Mouse (Mus musculus) ES-E14 (cell line): ENCODE measurements at regions not wholly inside any gene's neighbourhood (a gene's known extent, or its start where the extent isn't known, plus 50 kb on each side); places are given as distances from the start of the nearest gene placed in this dataset.
A peak's percentile ranks its signal among the peaks of the same experiment; 100 is the strongest.

Experiments
- DNase-seq: peaks from one replicate; pipeline ENCODE4 v3.0.0-alpha.2; 2013; ENCODE audit warnings: low read depth, low spot score
- H3K27ac ChIP-seq: 2 replicates; pipeline ENCODE4 v1.5.1; 2012; ENCODE audit warnings: low read depth, mild to moderate bottlenecking, low read length, moderate library complexity, mixed read lengths; ENCODE audit not compliant: poor library complexity, insufficient read depth, severe bottlenecking
- H3K36me3 ChIP-seq: 2 replicates; pipeline ENCODE4 v1.6.1; 2012; ENCODE audit warnings: mild to moderate bottlenecking, low read length, moderate library complexity, mixed read lengths; ENCODE audit not compliant: control insufficient read depth, poor library complexity, insufficient read depth, severe bottlenecking
- H3K4me1 ChIP-seq, 2 experiments: fragments of 150-350 bp in 1 of 2; sonication (generic) in 1 of 2; 2 replicates each; pipeline ENCODE4 v1.6.1; 2012; ENCODE audit warnings: low read length in 2 of 2, mild to moderate bottlenecking in 1 of 2, mixed read lengths in 1 of 2; ENCODE audit not compliant: control insufficient read depth in 2 of 2, insufficient read depth in 2 of 2, poor library complexity in 1 of 2
- H3K4me3 ChIP-seq, 2 experiments: fragments of 150-350 bp in 1 of 2; sonication (generic) in 1 of 2; 2 replicates each; pipeline ENCODE4 v1.5.1; 2012; ENCODE audit warnings: low read length in 2 of 2, low read depth in 1 of 2, mild to moderate bottlenecking in 1 of 2, mixed read lengths in 1 of 2; ENCODE audit not compliant: insufficient read depth in 1 of 2, poor library complexity in 1 of 2, severe bottlenecking in 1 of 2
- H3K9ac ChIP-seq: 2 replicates; pipeline ENCODE4 v1.6.1; 2012; ENCODE audit warnings: low read depth, mild to moderate bottlenecking, low read length, mixed read lengths; ENCODE audit not compliant: poor library complexity, insufficient read depth, severe bottlenecking
- H3K9me3 ChIP-seq: fragments of 150-350 bp; sonication (generic); 2 replicates; pipeline ENCODE4 v1.6.1; 2012; ENCODE audit warnings: low read depth, mild to moderate bottlenecking, low read length; ENCODE audit not compliant: control insufficient read depth, insufficient read depth
- CHD2 ChIP-seq: IDR thresholded peaks from 2 replicates; pipeline ENCODE4 v1.6.1; 2014; ENCODE audit warnings: mild to moderate bottlenecking, low read depth, low read length, inconsistent platforms
- HCFC1 ChIP-seq: IDR thresholded peaks from 2 replicates; pipeline ENCODE4 v1.6.1; 2012; ENCODE audit warnings: low read length, inconsistent platforms, borderline replicate concordance; ENCODE audit not compliant: insufficient read depth
- MAFK ChIP-seq: IDR thresholded peaks from 2 replicates; pipeline ENCODE4 v1.6.1; 2014; ENCODE audit warnings: mild to moderate bottlenecking, low read depth, low read length, inconsistent platforms; ENCODE audit not compliant: insufficient read depth
- ZC3H11A ChIP-seq: IDR thresholded peaks from 2 replicates; pipeline ENCODE4 v1.6.1; 2012; ENCODE audit warnings: low read depth, mild to moderate bottlenecking, inconsistent platforms, low read length, borderline replicate concordance
- ZNF384 ChIP-seq: IDR thresholded peaks from 2 replicates; pipeline ENCODE4 v1.6.1; 2012; ENCODE audit warnings: low read depth, low read length, inconsistent platforms
- in situ Hi-C, 2 experiments: fragments of 600-800 bp; cut with MboI; formaldehyde crosslinking; loops; one replicate each; pipeline ENCODE4 v1.15.1; 2025; ENCODE audit warnings: low sequenced_read_pairs in 2 of 2, inconsistent platforms in 1 of 2; ENCODE audit not compliant: unreplicated experiment in 2 of 2

DNA sequence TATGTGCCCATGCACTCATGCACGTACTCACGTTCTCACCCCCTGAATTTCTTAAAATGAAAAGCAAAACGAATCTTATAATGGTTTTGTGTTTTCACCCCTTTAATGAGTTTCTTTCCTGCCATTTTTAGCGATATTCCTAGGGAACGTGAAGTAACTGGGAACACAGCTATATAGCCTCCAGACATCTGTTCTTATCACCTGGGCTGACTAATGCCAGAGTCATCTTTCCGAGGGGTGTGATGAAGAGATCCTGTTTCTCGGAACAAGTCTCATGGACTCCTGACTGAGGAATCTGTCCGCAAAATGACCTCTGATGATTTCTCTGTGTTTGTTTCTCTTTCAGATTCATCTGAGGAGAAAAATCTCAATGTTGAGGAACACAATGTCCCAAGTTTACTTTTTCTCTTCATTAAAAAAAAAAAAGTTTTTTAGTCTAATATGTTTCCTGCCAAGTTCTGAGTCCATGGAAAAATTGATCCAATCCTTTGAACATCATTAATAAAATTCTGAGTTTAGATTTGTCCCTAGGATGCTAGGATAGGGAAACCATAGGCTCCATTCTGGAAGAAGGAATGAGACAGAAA lies 435.7 kb upstream of the Tshz3 start:
- Histone ChIP-seq H3K36me3 (no peaks in the 10 kb centered on the region), H3K9ac (no peak overlapping the region), H3K4me1 (no peaks in the 10 kb centered on the region), H3K4me3 (no peak overlapping the region), H3K9me3 (no peaks in the 10 kb centered on the region), H3K27ac (no peak overlapping the region)
- TF ChIP-seq ZNF384 (no peak), CHD2 (no peak), MAFK (no peak), HCFC1 (no peak), ZC3H11A (no peak)
- no peak for DNase-seq
- in situ Hi-C loops: loop anchor here in 1 of 2 experiments (10.0 kb wide), 1 partner anchor 63 kb away; no protein-coding TSS in a partner anchor

GRCm38 (mm10) chr7:36257102-36257501 lies 440.8 kb upstream of the Tshz3 start:
- no peak for TF ChIP-seq HCFC1
- Histone ChIP-seq H3K4me1 (no peaks in the 10 kb centered on the region), H3K4me3 (no peak overlapping the region), H3K9ac (no peak overlapping the region), H3K27ac (no peak overlapping the region), H3K9me3 (no peaks in the 10 kb centered on the region), H3K36me3 (no peaks in the 10 kb centered on the region)
- in situ Hi-C loops: no loop called here
- no peak for DNase-seq

GRCm38 (mm10) chr7:36247356-36247755 lies 444.6 kb upstream of the Zfp507 start:
- H3K27ac ChIP-seq: no peak overlapping the region

DNA sequence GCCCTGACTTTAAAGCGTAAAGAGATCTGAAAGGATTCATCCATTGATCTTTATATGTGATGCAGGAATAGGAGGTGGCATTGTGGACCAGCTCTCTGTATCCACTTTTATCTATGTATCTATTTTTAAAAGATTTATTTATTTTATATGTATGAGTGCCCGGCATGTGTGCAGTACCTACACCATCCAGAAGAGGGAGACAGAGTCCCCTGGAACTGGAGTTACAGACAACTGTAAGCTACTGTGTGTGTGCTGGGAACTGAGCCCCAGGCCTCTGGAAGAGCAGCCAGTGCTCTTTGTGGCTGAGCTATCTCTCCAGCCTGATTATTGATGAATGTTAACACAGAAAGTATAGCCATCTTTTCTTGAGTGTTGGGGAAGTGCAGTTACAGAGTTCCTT lies 433.9 kb upstream of the Zfp507 start:
- DNase-seq: peak; percentile 12
- no peaks in the 10 kb centered on the region for H3K4me1 ChIP-seq
- H3K27ac ChIP-seq: no peak overlapping the region
- no peak for TF ChIP-seq ZNF384
- TF ChIP-seq CHD2: no peak
- TF ChIP-seq MAFK: no peak
- TF ChIP-seq HCFC1: no peak
- 0 out of 2 replicates have a peak, but pooled peaks have one; percentile 34 for TF ChIP-seq ZC3H11A
- no peak overlapping the region for H3K4me3 ChIP-seq
- H3K9me3 ChIP-seq: no peaks in the 10 kb centered on the region
- in situ Hi-C loops: loop anchor here in 1 of 2 experiments (25.0 kb wide), 1 partner anchor 1126 kb away; no protein-coding TSS in a partner anchor
- H3K36me3 ChIP-seq: no peaks in the 10 kb centered on the region
- H3K9ac ChIP-seq: no peak overlapping the region

More at GRCm38 (mm10) chr7:36247356-36247755, 444.6 kb upstream of the Zfp507 start:
- no peak for DNase-seq
- no peak for TF ChIP-seq MAFK
- no peaks in the 10 kb centered on the region for H3K4me1 ChIP-seq
- H3K36me3 ChIP-seq: no peaks in the 10 kb centered on the region
- no peak overlapping the region for H3K4me3 ChIP-seq
- no peak overlapping the region for H3K9ac ChIP-seq
- in situ Hi-C loops: loop anchor here in 1 of 2 experiments (25.0 kb wide), 1 partner anchor 1115 kb away; no protein-coding TSS in a partner anchor
- no peaks in the 10 kb centered on the region for H3K9me3 ChIP-seq

DNA sequence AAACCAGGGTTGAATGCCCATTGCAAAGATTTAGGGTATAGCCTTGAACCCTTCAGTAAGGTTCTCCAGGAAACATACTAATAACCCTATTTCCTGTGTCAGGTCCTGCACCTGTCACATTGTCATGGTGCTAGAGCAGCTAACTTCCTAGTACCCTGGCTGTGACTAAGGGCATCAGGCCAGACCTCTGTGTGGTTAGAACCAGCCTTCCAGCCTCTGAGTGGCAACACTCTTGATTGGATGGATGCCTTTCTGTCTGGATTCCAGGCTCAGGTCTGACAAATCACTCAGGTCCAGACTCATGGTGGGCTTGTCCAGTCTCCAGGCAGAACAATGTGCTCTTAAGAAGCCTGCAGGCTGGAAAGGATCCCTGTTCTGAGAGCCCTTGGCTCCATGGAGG lies 426.2 kb upstream of the Zfp507 start:
- TF ChIP-seq HCFC1 (no peak), MAFK (no peak), CHD2 (no peak), ZNF384 (no peak), ZC3H11A (no peak)
- no peaks in the 10 kb centered on the region for H3K9me3 ChIP-seq
- no peak overlapping the region for H3K4me3 ChIP-seq
- no peak overlapping the region for H3K27ac ChIP-seq
- no peaks in the 10 kb centered on the region for H3K4me1 ChIP-seq
- H3K9ac ChIP-seq: no peak overlapping the region
- in situ Hi-C loops: loop anchor here in 1 of 2 experiments (25.0 kb wide), 1 partner anchor 1133 kb away; no protein-coding TSS in a partner anchor
- no peaks in the 10 kb centered on the region for H3K36me3 ChIP-seq
- DNase-seq: no peak
